Mouse (Mus musculus) frontal cortex, postnatal 36 days (tissue): ENCODE measurements around the gene Sesn1.

ENCODE experiments used
- DNase-seq, 2 experiments: peaks; one replicate each; pipeline ENCODE4 v3.0.0; 2022; ENCODE audit warnings: low spot score in 2 of 2

The Sesn1 gene

GRCm38 (mm10) chr10:41870101-41870500, 60.4 kb downstream of the Sesn1 start:
- DNase-seq: no peak

GRCm38 (mm10) chr10:41871564-41871963, 61.8 kb downstream of the Sesn1 start:
- DNase-seq: no peak

GRCm38 (mm10) chr10:41875624-41876023, 65.9 kb downstream of the Sesn1 start:
- no peak for DNase-seq

GRCm38 (mm10) chr10:41878344-41878743, 68.6 kb downstream of the Sesn1 start:
- no peak for DNase-seq

- no peak for DNase-seq
Observed at GRCm38 (mm10) chr10:41879675-41880074, 69.9 kb downstream of the Sesn1 start.

GRCm38 (mm10) chr10:41880206-41880605, 70.5 kb downstream of the Sesn1 start:
- DNase-seq: no peak

- DNase-seq: no peak
Observed at GRCm38 (mm10) chr10:41880777-41881176, 71.0 kb downstream of the Sesn1 start.

- DNase-seq: no peak
Observed at GRCm38 (mm10) chr10:41881438-41881837, 71.7 kb downstream of the Sesn1 start.

GRCm38 (mm10) chr10:41883741-41884575, 74.2 kb downstream of the Sesn1 start:
- peak in 1 of 2 experiments; percentile 38 for DNase-seq

- DNase-seq: peak; percentile 88 to 89
Observed at GRCm38 (mm10) chr10:41887080-41887821, 77.5 kb downstream of the Sesn1 start.

- no peak for DNase-seq
Observed at GRCm38 (mm10) chr10:41888365-41888941, 78.7 kb downstream of the Sesn1 start.

GRCm38 (mm10) chr10:41889566-41889965, 79.8 kb downstream of the Sesn1 start:
- DNase-seq: no peak

- no peak for DNase-seq
Observed at GRCm38 (mm10) chr10:41890537-41890936, 80.8 kb downstream of the Sesn1 start.

- no peak for DNase-seq
Observed at GRCm38 (mm10) chr10:41891312-41891711, 81.6 kb downstream of the Sesn1 start.

GRCm38 (mm10) chr10:41893433-41894411, 84.0 kb downstream of the Sesn1 start:
- no peak for DNase-seq

- no peak for DNase-seq
Observed at GRCm38 (mm10) chr10:41896425-41896824, 86.7 kb downstream of the Sesn1 start.

GRCm38 (mm10) chr10:41896865-41897264, 87.1 kb downstream of the Sesn1 start:
- DNase-seq: no peak

GRCm38 (mm10) chr10:41901456-41901855, 91.7 kb downstream of the Sesn1 start:
- DNase-seq: no peak

- no peak for DNase-seq
Observed at GRCm38 (mm10) chr10:41901864-41902263, 92.1 kb downstream of the Sesn1 start.

GRCm38 (mm10) chr10:41907473-41907872, 97.7 kb downstream of the Sesn1 start:
- DNase-seq: no peak

GRCm38 (mm10) chr10:41907950-41908349, 98.2 kb downstream of the Sesn1 start:
- no peak for DNase-seq
